Mouse (Mus musculus) hindbrain, embryonic 13.5 days (tissue): ENCODE results near the gene Mn1. TPM values are rescaled to one million over a fixed set of nuclear protein-coding genes. Genes with fewer than 3 reads are reported as not detected.

ENCODE experiments used
- ATAC-seq: fragments of 200-750 bp; cut with Nextera tagmentation; 2 replicates; pipeline ENCODE4 v1.8.0; 2017; ENCODE audit warnings: moderate TSS enrichment; ENCODE audit not compliant: low FRiP score
- H3K27ac ChIP-seq: fragments of 300-500 bp; sonication (generic); 2 replicates; pipeline ENCODE4 v1.5.1; 2015; ENCODE audit warnings: inconsistent platforms, mild to moderate bottlenecking, moderate library complexity
- H3K27me3 ChIP-seq: fragments of 300-500 bp; sonication (generic); 2 replicates; pipeline ENCODE4 v1.6.1; 2015; ENCODE audit warnings: mild to moderate bottlenecking, inconsistent platforms
- H3K36me3 ChIP-seq: fragments of 300-500 bp; sonication (generic); 2 replicates; pipeline ENCODE4 v1.6.1; 2015; ENCODE audit warnings: mild to moderate bottlenecking, inconsistent platforms
- H3K4me1 ChIP-seq: fragments of 300-500 bp; sonication (generic); replicated peaks from 2 replicates; pipeline ENCODE4 v1.6.1; 2015; ENCODE audit warnings: inconsistent platforms
- H3K4me2 ChIP-seq: fragments of 300-500 bp; sonication (generic); 2 replicates; pipeline ENCODE4 v1.6.1; 2015; ENCODE audit warnings: inconsistent platforms, mild to moderate bottlenecking, moderate library complexity
- H3K4me3 ChIP-seq: fragments of 300-500 bp; sonication (generic); 2 replicates; pipeline ENCODE4 v1.5.1; 2015; ENCODE audit warnings: mild to moderate bottlenecking, inconsistent platforms
- H3K9ac ChIP-seq: fragments of 300-500 bp; sonication (generic); 2 replicates; pipeline ENCODE4 v1.6.1; 2015; ENCODE audit warnings: mild to moderate bottlenecking, inconsistent platforms
- H3K9me3 ChIP-seq: fragments of 300-500 bp; sonication (generic); 2 replicates; pipeline ENCODE4 v1.6.1; 2016; ENCODE audit warnings: inconsistent platforms
- WGBS: fragments of 180-500 bp; shearing (Covaris S2); methylation state at CpG from one replicate; pipeline ENCODE4 v1.1.7; 2015; 5-methylcytosine and 5-hydroxymethylcytosine counted together
- polyA plus RNA-seq: library from polyadenylated mRNA; unstranded; fragments of >200 nt; fragmentation: Nextera tagmentation; extraction: Ambion mirVana; gene quantifications from 2 replicates; pipeline ENCODE4 v1.2.1, GENCODE M21; 2015

Gene Mn1
- polyA plus RNA-seq, 1 experiment from 2014 or later = 46.7 TPM

DNA sequence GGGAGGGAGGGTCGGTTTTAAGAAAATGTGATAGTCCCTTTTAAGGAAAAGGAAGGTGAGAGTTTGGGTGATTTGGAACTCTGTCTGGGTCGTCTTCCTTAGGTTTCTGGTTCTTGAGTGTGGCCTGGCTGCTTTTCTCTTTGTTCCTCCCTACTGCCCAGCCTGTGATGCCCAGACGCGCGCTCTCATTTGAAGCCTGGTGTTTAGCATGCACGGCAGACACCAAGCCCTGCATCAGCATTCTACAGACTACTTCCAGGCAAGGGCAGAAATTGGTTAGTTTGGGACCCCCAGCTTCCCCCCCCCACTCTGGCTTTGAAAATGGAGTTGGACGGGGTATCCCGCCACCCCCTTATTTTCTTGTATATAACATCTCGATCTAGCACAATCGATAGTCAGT, 5.8 kb downstream of the Mn1 start:
- no peaks in the 10 kb centered on the region for H3K9me3 ChIP-seq
- H3K4me2 ChIP-seq = peak overlapping the region; percentile 99
- peaks cover 96% of the 10 kb centered on the region for H3K4me1 ChIP-seq
- H3K36me3 ChIP-seq = peaks cover 36% of the 10 kb centered on the region
- peak overlapping the region; percentile 96 for H3K27ac ChIP-seq
- H3K27me3 ChIP-seq = no peaks in the 10 kb centered on the region
- ATAC-seq = no peak
- WGBS = 14% methylated on average over 10 of the region's 10 CpGs
- peak overlapping the region; percentile 100 for H3K9ac ChIP-seq
- H3K4me3 ChIP-seq = peak overlapping the region; percentile 93

DNA sequence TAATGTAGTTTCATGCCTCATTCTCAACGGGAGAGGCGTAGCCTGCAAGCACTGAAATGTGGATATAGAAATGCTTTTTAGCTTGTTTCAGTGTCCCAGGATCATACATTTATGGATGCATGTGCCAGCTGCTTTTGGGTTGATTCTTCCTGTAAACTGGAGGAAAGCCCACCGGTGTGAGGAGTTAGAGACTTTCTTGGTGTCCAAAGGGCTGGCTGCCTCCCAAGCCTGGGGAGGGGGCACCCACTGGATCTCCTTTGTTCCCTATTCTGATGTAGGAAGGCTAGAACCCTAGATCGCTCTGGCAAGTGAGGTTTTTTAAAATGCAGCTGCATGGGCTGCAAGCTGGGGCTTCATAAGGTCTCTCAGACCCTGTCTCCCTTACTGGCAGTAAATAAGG, 6.5 kb downstream of the Mn1 start:
- peak overlapping the region; percentile 100 for H3K9ac ChIP-seq
- H3K4me1 ChIP-seq = peaks cover 97% of the 10 kb centered on the region
- H3K36me3 ChIP-seq = peaks cover 36% of the 10 kb centered on the region
- no peaks in the 10 kb centered on the region for H3K9me3 ChIP-seq
- H3K4me3 ChIP-seq = peak overlapping the region; percentile 93
- 17% methylated on average over 4 of the region's 4 CpGs for whole genome bisulfite sequencing
- H3K4me2 ChIP-seq = peak overlapping the region; percentile 99
- H3K27me3 ChIP-seq = no peaks in the 10 kb centered on the region
- no peak for ATAC-seq
- H3K27ac ChIP-seq = peak overlapping the region; percentile 96

DNA sequence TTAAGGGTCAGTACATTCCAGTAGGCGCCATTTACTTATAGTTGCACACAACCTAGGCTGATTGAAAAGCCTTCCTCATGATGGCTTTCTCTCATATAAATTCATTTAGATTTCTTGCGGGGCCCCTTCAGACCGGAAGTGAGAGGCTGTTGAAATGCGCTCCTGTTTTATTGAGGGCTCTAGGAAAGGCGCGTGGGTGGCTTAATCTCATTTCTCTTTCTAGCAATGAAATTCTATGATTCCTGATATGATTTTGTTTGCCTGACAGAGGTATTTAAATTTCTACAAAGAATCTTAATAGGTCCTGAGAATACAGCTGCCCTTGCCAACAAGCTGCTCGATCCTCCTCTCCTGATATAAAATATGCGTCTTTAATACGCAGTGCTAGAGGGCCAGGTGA, 8.7 kb downstream of the Mn1 start:
- Histone ChIP-seq H3K36me3 (peaks cover 15% of the 10 kb centered on the region), H3K4me1 (peaks cover 96% of the 10 kb centered on the region), H3K27me3 (no peaks in the 10 kb centered on the region), H3K9ac (peak overlapping the region; percentile 100), H3K4me3 (peak overlapping the region; percentile 93), H3K27ac (peak overlapping the region; percentile 71), H3K9me3 (no peaks in the 10 kb centered on the region), H3K4me2 (peak overlapping the region; percentile 99)
- 54% methylated on average over 9 of the region's 9 CpGs for WGBS
- no peak for ATAC-seq

GRCm38 (mm10) chr5:111426249-111426648, 9.1 kb downstream of the Mn1 start:
- Histone ChIP-seq H3K27ac (peak overlapping the region; percentile 71), H3K36me3 (peaks cover 11% of the 10 kb centered on the region), H3K4me2 (peak overlapping the region; percentile 99), H3K27me3 (no peaks in the 10 kb centered on the region), H3K4me1 (peaks cover 96% of the 10 kb centered on the region), H3K9me3 (no peaks in the 10 kb centered on the region), H3K4me3 (peak overlapping the region; percentile 93), H3K9ac (peak overlapping the region; percentile 100)
- no peak for ATAC-seq
- 27% methylated on average over 5 of the region's 5 CpGs for WGBS

DNA sequence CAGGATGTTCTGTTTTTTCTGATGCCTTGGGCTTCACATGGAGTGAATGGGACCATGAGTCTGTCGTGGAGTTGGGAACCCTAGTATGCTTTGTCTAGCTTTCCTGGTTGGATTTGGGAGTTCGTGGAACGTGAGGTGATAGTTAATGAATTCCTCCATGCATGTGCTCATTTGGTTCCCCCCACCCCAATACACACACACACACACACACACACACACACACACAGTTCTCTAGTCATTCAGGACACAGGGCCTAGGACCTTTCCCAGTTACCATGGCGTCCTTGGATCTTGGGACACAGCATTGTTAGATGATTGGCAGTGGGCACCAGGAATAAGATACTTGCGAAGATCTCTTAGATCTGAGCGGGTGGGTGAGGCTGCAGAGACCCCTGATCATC, 11.7 kb downstream of the Mn1 start:
- Histone ChIP-seq H3K27ac (peak overlapping the region; percentile 71), H3K4me1 (peaks cover 99% of the 10 kb centered on the region), H3K36me3 (peaks cover 3% of the 10 kb centered on the region; the same call in 1 of the 2 replicates), H3K27me3 (no peaks in the 10 kb centered on the region), H3K4me2 (peak overlapping the region; percentile 99), H3K9ac (peak overlapping the region; percentile 100), H3K4me3 (peak overlapping the region; percentile 93), H3K9me3 (no peaks in the 10 kb centered on the region)
- WGBS = 25% methylated on average over 6 of the region's 6 CpGs
- ATAC-seq = no peak

DNA sequence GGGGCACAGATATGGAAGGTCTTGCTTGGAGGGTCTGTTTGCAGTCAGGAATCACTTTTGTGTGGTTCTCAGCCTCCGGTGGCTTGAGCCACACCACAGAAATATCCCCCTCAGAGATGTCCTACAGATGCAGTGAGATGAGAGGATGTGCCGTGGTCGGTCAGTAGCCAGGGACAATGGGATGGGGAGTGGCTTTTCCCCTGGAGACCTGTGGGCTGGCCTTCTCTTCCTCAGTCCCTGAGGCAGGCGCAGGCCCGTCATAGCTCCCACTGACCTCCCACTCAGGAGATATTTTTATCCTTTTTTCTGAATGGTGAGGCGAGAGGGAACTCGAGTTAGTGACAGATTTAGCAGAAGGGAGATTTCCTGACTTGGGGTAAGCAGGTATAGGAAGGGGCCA, 12.6 kb downstream of the Mn1 start:
- no peak for ATAC-seq
- 26% methylated on average over 7 of the region's 7 CpGs for WGBS
- peak overlapping the region; percentile 24 for H3K4me3 ChIP-seq
- H3K36me3 ChIP-seq = peaks cover 3% of the 10 kb centered on the region; the same call in 1 of the 2 replicates
- no peaks in the 10 kb centered on the region for H3K27me3 ChIP-seq
- H3K9ac ChIP-seq = peak overlapping the region; percentile 100
- peak overlapping the region; percentile 99 for H3K4me2 ChIP-seq
- peak overlapping the region; percentile 71; the same call in 1 of the 2 replicates for H3K27ac ChIP-seq
- H3K4me1 ChIP-seq = peaks cover 99% of the 10 kb centered on the region
- no peaks in the 10 kb centered on the region for H3K9me3 ChIP-seq

DNA sequence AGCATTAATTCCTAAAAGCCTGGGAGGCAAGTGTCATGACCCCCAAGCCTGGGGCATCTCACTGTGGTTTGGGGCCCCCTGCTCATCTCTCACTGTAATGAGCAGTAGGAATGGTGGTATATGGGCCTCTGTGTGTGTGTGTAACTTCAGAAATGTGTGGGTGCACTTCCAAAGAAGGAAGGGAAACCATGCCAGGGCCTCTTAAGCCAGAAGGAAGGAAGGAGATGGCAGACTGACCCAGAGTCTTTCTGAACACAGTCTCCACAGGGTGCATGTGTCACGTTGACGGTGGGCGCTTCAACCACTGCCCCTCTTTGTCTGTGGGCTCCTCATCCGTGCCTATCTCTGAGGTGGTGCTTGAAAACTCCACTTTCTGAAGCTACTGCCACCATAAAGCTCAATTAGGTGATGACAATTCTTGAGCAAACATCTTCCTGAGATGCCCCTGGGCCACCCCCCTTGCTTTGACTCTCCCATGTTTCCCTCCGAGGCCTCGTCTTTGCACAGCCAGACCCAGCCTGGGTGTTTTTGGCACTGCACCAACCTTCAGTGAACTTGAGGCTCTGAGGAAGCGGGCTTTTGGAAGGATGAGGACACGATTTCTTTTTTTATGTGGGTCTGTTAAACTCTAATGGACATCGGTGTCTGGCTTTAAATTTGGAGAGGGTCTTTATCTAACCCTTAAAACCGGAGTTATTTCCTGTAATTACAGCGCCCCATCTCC, 14.0 kb downstream of the Mn1 start:
- Histone ChIP-seq H3K27ac (peak overlapping the region; percentile 58), H3K27me3 (no peaks in the 10 kb centered on the region), H3K4me3 (0 out of 2 replicates have a peak overlapping the region, but pooled peaks have one; percentile 24), H3K36me3 (0 out of 2 replicates have a peak, but pooled peaks cover 3% of the 10 kb centered on the region), H3K4me1 (peaks cover 99% of the 10 kb centered on the region), H3K9ac (peak overlapping the region; percentile 56), H3K4me2 (peak overlapping the region; percentile 39), H3K9me3 (no peaks in the 10 kb centered on the region)
- no peak for ATAC-seq
- WGBS = 48% methylated on average over 11 of the region's 11 CpGs

GRCm38 (mm10) chr5:111432842-111433241, 15.7 kb downstream of the Mn1 start:
- Histone ChIP-seq H3K9me3 (no peaks in the 10 kb centered on the region), H3K4me2 (peak overlapping the region; percentile 30; the same call in 1 of the 2 replicates), H3K27ac (peak overlapping the region; percentile 62), H3K27me3 (no peaks in the 10 kb centered on the region), H3K36me3 (0 out of 2 replicates have a peak, but pooled peaks cover 3% of the 10 kb centered on the region), H3K4me1 (peaks cover 99% of the 10 kb centered on the region), H3K9ac (peak overlapping the region; percentile 58), H3K4me3 (no peak overlapping the region)
- WGBS = 29% methylated on average over 5 of the region's 5 CpGs
- no peak for ATAC-seq

DNA sequence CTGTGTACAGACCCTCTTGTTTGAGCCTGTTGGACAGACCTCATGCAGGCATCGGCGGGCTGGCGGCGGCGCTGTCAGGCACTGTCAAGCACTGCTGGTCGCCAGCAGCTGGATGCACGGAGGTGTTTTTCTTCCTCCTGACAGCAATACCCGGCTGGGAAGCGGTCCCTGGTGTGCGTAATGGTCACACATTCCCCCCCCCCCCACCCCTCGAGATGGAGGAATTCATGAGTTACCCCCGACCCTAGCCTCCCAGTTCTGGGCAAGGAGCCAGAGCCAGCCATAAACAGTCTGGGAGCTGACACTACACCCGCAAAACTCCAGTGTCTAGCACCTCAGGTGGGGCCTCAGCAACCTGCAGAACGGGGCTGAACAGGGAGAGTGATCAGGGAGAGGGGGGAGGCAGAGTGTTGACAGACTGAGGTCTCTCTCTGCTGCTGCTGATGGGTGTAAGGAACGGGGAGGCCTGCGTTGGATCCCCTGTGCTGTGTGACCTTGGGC, 17.2 kb downstream of the Mn1 start:
- Histone ChIP-seq H3K9ac (peak overlapping the region; percentile 53), H3K4me3 (no peak overlapping the region), H3K4me2 (peak overlapping the region; percentile 34), H3K27me3 (no peaks in the 10 kb centered on the region), H3K27ac (peak overlapping the region; percentile 71), H3K36me3 (0 out of 2 replicates have a peak, but pooled peaks cover 6% of the 10 kb centered on the region), H3K4me1 (peaks cover 91% of the 10 kb centered on the region), H3K9me3 (no peaks in the 10 kb centered on the region)
- 18% methylated on average over 16 of the region's 16 CpGs for WGBS
- ATAC-seq = peak; percentile 41

GRCm38 (mm10) chr5:111436260-111436659, 19.1 kb downstream of the Mn1 start:
- no peak overlapping the region for H3K4me2 ChIP-seq
- H3K27ac ChIP-seq = no peak overlapping the region
- H3K9ac ChIP-seq = peak overlapping the region; percentile 24; the same call in 1 of the 2 replicates
- no peaks in the 10 kb centered on the region for H3K9me3 ChIP-seq
- no peak for ATAC-seq
- peaks cover 76% of the 10 kb centered on the region for H3K4me1 ChIP-seq
- WGBS = 87% methylated on average over 7 of the region's 7 CpGs
- peaks cover 8% of the 10 kb centered on the region; the same call in 1 of the 2 replicates for H3K36me3 ChIP-seq
- no peaks in the 10 kb centered on the region for H3K27me3 ChIP-seq
- H3K4me3 ChIP-seq = no peak overlapping the region

- Histone ChIP-seq H3K4me1 (peaks cover 75% of the 10 kb centered on the region), H3K9me3 (no peaks in the 10 kb centered on the region), H3K4me3 (no peak overlapping the region), H3K4me2 (no peak overlapping the region), H3K36me3 (peaks cover 15% of the 10 kb centered on the region), H3K27me3 (no peaks in the 10 kb centered on the region), H3K27ac (no peak overlapping the region), H3K9ac (no peak overlapping the region)
- 50% methylated on average over 7 of the region's 7 CpGs for WGBS
- no peak for ATAC-seq
Measured at GRCm38 (mm10) chr5:111437205-111437604, 20.0 kb downstream of the Mn1 start.

- WGBS = 73% methylated on average over 3 of the region's 3 CpGs
- H3K36me3 ChIP-seq = peaks cover 22% of the 10 kb centered on the region
Measured at GRCm38 (mm10) chr5:111438336-111438735, 21.2 kb downstream of the Mn1 start.

More at GRCm38 (mm10) chr5:111438336-111438735, 21.2 kb downstream of the Mn1 start:
- Histone ChIP-seq H3K4me2 (no peak overlapping the region), H3K27me3 (no peaks in the 10 kb centered on the region), H3K27ac (no peak overlapping the region), H3K4me3 (no peak overlapping the region), H3K9me3 (no peaks in the 10 kb centered on the region), H3K4me1 (peaks cover 72% of the 10 kb centered on the region), H3K9ac (no peak overlapping the region)
- ATAC-seq = no peak
